Mouse (Mus musculus): ENCODE data around the gene Elane. TPM values are rescaled to one million over a fixed set of nuclear protein-coding genes. Genes with fewer than 3 reads are reported as not detected.

Elane gene
- polyA plus RNA-seq, 1 experiment: 162 TPM

- WGBS: 24% methylated on average over 10 of the region's 10 CpGs
- H3K4me1 ChIP-seq (ENCODE audit: control insufficient read depth, insufficient read depth, low read length): peaks cover 27% of the 10 kb centered on the region
Measured at GRCm38 (mm10) chr10:79936284-79936910, 50.4 kb downstream of the Elane start.

GRCm38 (mm10) chr10:79936911-79937441 lies 50.9 kb downstream of the Elane start:
- WGBS: 1% methylated on average over 27 of the region's 27 CpGs
- Histone ChIP-seq H3K27ac (ENCODE audit: control insufficient read depth, insufficient read depth, low read depth, low read length, poor library complexity) (peak overlapping the region; percentile 83), H3K4me1 (ENCODE audit: control insufficient read depth, insufficient read depth, low read length) (peaks cover 29% of the 10 kb centered on the region), H3K4me3 (replicated peaks; ENCODE audit: control insufficient read depth, low read depth, low read length) (peak overlapping the region; percentile 46)
- no peak for TF ChIP-seq CTCF (IDR thresholded peaks at IDR 0.05; ENCODE audit: control insufficient read depth, insufficient read depth, low read length)
- TF ChIP-seq POLR2A (IDR thresholded peaks at IDR 0.05; ENCODE audit: borderline replicate concordance, control insufficient read depth, low read depth, low read length): peak; percentile 43; the same call in 1 of the 2 replicates

More at GRCm38 (mm10) chr10:79936284-79936910, 50.4 kb downstream of the Elane start:
- Histone ChIP-seq H3K4me3 (replicated peaks; ENCODE audit: control insufficient read depth, low read depth, low read length) (peak overlapping the region; percentile 46), H3K27ac (ENCODE audit: control insufficient read depth, insufficient read depth, low read depth, low read length, poor library complexity) (peak overlapping the region; percentile 83)
- TF ChIP-seq POLR2A (IDR thresholded peaks at IDR 0.05; ENCODE audit: borderline replicate concordance, control insufficient read depth, low read depth, low read length) (no peak), CTCF (IDR thresholded peaks at IDR 0.05; ENCODE audit: control insufficient read depth, insufficient read depth, low read length) (no peak)

Other genes with a start within 250 kb of the Elane start
- gene Shc2, start 248.3 kb upstream of the Elane start, polyA plus RNA-seq (2011; ENCODE audit: insufficient read depth, insufficient read length, low replicate concordance, missing spikeins): 1.1 and 2.1 TPM in 2 replicates
- not detected in 2 replicates for gene Odf3l2, start 240.5 kb upstream of the Elane start, polyA plus RNA-seq (2011; ENCODE audit: insufficient read depth, insufficient read length, low replicate concordance, missing spikeins)
- gene Madcam1, start 221.7 kb upstream of the Elane start, polyA plus RNA-seq (2011; ENCODE audit: insufficient read depth, insufficient read length, low replicate concordance, missing spikeins): not detected in 2 replicates
- 4.9 and 12.2 TPM in 2 replicates for gene Tpgs1, start 216.9 kb upstream of the Elane start, polyA plus RNA-seq (2011; ENCODE audit: insufficient read depth, insufficient read length, low replicate concordance, missing spikeins)
- 82.1 and 98.6 TPM in 2 replicates for gene Cdc34, start 204.1 kb upstream of the Elane start, polyA plus RNA-seq (2011; ENCODE audit: insufficient read depth, insufficient read length, low replicate concordance, missing spikeins)
- gene Gzmm, start 197.2 kb upstream of the Elane start, polyA plus RNA-seq (2011; ENCODE audit: insufficient read depth, insufficient read length, low replicate concordance, missing spikeins): not detected in 2 replicates
- gene Bsg, start 181.8 kb upstream of the Elane start, polyA plus RNA-seq (2011; ENCODE audit: insufficient read depth, insufficient read length, low replicate concordance, missing spikeins): 465 and 588 TPM in 2 replicates
- gene Hcn2, start 169.6 kb upstream of the Elane start, polyA plus RNA-seq (2011; ENCODE audit: insufficient read depth, insufficient read length, low replicate concordance, missing spikeins): 0.31 TPM in 1 of 2 replicates, not detected in the other
- 20.0 and 29.6 TPM in 2 replicates for gene Polrmt, start 139.7 kb upstream of the Elane start, polyA plus RNA-seq (2011; ENCODE audit: insufficient read depth, insufficient read length, low replicate concordance, missing spikeins)
- gene Fgf22, start 131.2 kb upstream of the Elane start, polyA plus RNA-seq (2011; ENCODE audit: insufficient read depth, insufficient read length, low replicate concordance, missing spikeins): not detected in 2 replicates
- gene Rnf126, start 119.3 kb upstream of the Elane start, polyA plus RNA-seq (2011; ENCODE audit: insufficient read depth, insufficient read length, low replicate concordance, missing spikeins): 26.5 and 42.8 TPM in 2 replicates
- gene Fstl3, start 109.0 kb upstream of the Elane start, polyA plus RNA-seq (2011; ENCODE audit: insufficient read depth, insufficient read length, low replicate concordance, missing spikeins): 1.0 and 1.8 TPM in 2 replicates
- 13.1 and 40.0 TPM in 2 replicates for gene Prss57, start 95.3 kb upstream of the Elane start, polyA plus RNA-seq (2011; ENCODE audit: insufficient read depth, insufficient read length, low replicate concordance, missing spikeins)
- 19.7 and 36.1 TPM in 2 replicates for gene Palm, start 92.7 kb upstream of the Elane start, polyA plus RNA-seq (2011; ENCODE audit: insufficient read depth, insufficient read length, low replicate concordance, missing spikeins)
- not detected in 2 replicates for gene Misp, start 65.3 kb upstream of the Elane start, polyA plus RNA-seq (2011; ENCODE audit: insufficient read depth, insufficient read length, low replicate concordance, missing spikeins)
- gene Ptbp1, start 31.8 kb upstream of the Elane start, polyA plus RNA-seq (2011; ENCODE audit: insufficient read depth, insufficient read length, low replicate concordance, missing spikeins): 113 and 188 TPM in 2 replicates
- gene Prtn3, start 11.8 kb upstream of the Elane start, polyA plus RNA-seq (2011; ENCODE audit: insufficient read depth, insufficient read length, low replicate concordance, missing spikeins): 143 and 259 TPM in 2 replicates
- 16.4 and 32.4 TPM in 2 replicates for gene Plppr3, start 11.6 kb upstream of the Elane start, polyA plus RNA-seq (2011; ENCODE audit: insufficient read depth, insufficient read length, low replicate concordance, missing spikeins)
- gene Cfd, start 4.6 kb downstream of the Elane start, polyA plus RNA-seq (2011; ENCODE audit: insufficient read depth, insufficient read length, low replicate concordance, missing spikeins): 20.0 TPM in 1 of 2 replicates, not detected in the other
- 12.3 and 19.2 TPM in 2 replicates for gene Med16, start 22.7 kb downstream of the Elane start, polyA plus RNA-seq (2011; ENCODE audit: insufficient read depth, insufficient read length, low replicate concordance, missing spikeins)
- not detected in 2 replicates for gene Gm26602, start 24.6 kb downstream of the Elane start, polyA plus RNA-seq (2011; ENCODE audit: insufficient read depth, insufficient read length, low replicate concordance, missing spikeins)
- gene Kiss1r, start 30.7 kb downstream of the Elane start, polyA plus RNA-seq (2011; ENCODE audit: insufficient read depth, insufficient read length, low replicate concordance, missing spikeins): 1.5 TPM in 1 of 2 replicates, not detected in the other
- 182 and 197 TPM in 2 replicates for gene R3hdm4, start 35.0 kb downstream of the Elane start, polyA plus RNA-seq (2011; ENCODE audit: insufficient read depth, insufficient read length, low replicate concordance, missing spikeins)
- gene Arid3a, start 40.8 kb downstream of the Elane start, polyA plus RNA-seq (2011; ENCODE audit: insufficient read depth, insufficient read length, low replicate concordance, missing spikeins): 12.4 and 27.6 TPM in 2 replicates
- gene Wdr18, start 73.9 kb downstream of the Elane start, polyA plus RNA-seq (2011; ENCODE audit: insufficient read depth, insufficient read length, low replicate concordance, missing spikeins): 26.7 and 43.3 TPM in 2 replicates
- gene Grin3b, start 84.5 kb downstream of the Elane start, polyA plus RNA-seq (2011; ENCODE audit: insufficient read depth, insufficient read length, low replicate concordance, missing spikeins): not detected in 2 replicates
- gene Tmem259, start 98.1 kb downstream of the Elane start, polyA plus RNA-seq (2011; ENCODE audit: insufficient read depth, insufficient read length, low replicate concordance, missing spikeins): 78.6 and 131 TPM in 2 replicates
- 41.7 and 92.4 TPM in 2 replicates for gene Cnn2, start 102.3 kb downstream of the Elane start, polyA plus RNA-seq (2011; ENCODE audit: insufficient read depth, insufficient read length, low replicate concordance, missing spikeins)
- 54.3 and 96.9 TPM in 2 replicates for gene Abca7, start 110.2 kb downstream of the Elane start, polyA plus RNA-seq (2011; ENCODE audit: insufficient read depth, insufficient read length, low replicate concordance, missing spikeins)
- gene Arhgap45, start 130.4 kb downstream of the Elane start, polyA plus RNA-seq (2011; ENCODE audit: insufficient read depth, insufficient read length, low replicate concordance, missing spikeins): 111 and 291 TPM in 2 replicates
- gene Polr2e, start 153.5 kb downstream of the Elane start, polyA plus RNA-seq (2011; ENCODE audit: insufficient read depth, insufficient read length, low replicate concordance, missing spikeins): 35.6 and 44.5 TPM in 2 replicates
- gene Gpx4, start 160.9 kb downstream of the Elane start, polyA plus RNA-seq (2011; ENCODE audit: insufficient read depth, insufficient read length, low replicate concordance, missing spikeins): 948 and 2,392 TPM in 2 replicates
- 37.6 and 83.8 TPM in 2 replicates for gene Sbno2, start 219.3 kb downstream of the Elane start, polyA plus RNA-seq (2011; ENCODE audit: insufficient read depth, insufficient read length, low replicate concordance, missing spikeins)
- 197 and 344 TPM in 2 replicates for gene Stk11, start 229.6 kb downstream of the Elane start, polyA plus RNA-seq (2011; ENCODE audit: insufficient read depth, insufficient read length, low replicate concordance, missing spikeins)